Mouse (Mus musculus): ENCODE measurements around the gene Amigo2.

GRCm38 (mm10) chr15:97284201-97284600, 37.1 kb upstream of the Amigo2 start:
- TF ChIP-seq POLR2A (IDR thresholded peaks at IDR 0.05; ENCODE audit: insufficient read depth, low read depth, low read length) (no peak), CTCF (IDR thresholded peaks at IDR 0.05) (no peak), EP300 (IDR thresholded peaks at IDR 0.05; ENCODE audit: insufficient read depth, low read depth, low read length) (no peak)

Data from heart, adult 2 months (tissue).